ENCODE assay signal across 22 mouse cellular contexts in the genomic region with DNA sequence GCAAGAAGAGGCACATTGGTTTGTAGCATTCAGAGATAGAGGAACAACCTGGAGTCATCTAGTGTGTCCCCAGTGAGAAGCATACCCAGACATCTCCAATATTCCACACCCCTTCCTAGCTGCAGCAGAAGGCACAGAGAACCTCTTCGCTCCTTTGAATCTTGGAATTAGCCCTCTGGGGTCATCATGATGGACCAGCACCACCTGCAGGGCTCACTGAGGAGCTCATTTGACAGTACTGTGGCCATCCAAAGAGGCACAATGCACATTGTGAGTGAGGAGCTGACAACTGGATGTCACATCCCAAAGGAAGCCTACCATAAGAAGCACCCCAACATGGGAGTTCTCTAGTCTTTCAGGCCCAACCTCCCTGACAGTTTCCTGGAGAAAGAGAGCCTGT. TPM values are rescaled to one million over a fixed set of nuclear protein-coding genes. Genes with fewer than 3 reads are reported as not detected.
DNase-seq lines count a peak whose midpoint lies in the region; ATAC-seq and TF ChIP-seq lines count a peak whose summit lies in the region.
"Had no signal": no experiment of that assay in that cellular context is flagged by ENCODE, and none has a peak within 500 bp of the region (broad histone marks: within the 10 kb centered on the region; RNA-seq: fewer than 3 reads in every experiment).

No protein-coding gene starts in this region.

- ATAC-seq in heart, embryonic 11.5 days (replicated peaks; ENCODE audit: insufficient number of reproducible peaks, low FRiP score, low TSS enrichment), result no peak
- ATAC-seq in kidney, embryonic 14.5 days (ENCODE audit: low FRiP score, low TSS enrichment), result no peak
- peak; percentile 52; the same call in 1 of the 2 replicates for ATAC-seq in megakaryocyte progenitor cell, adult 5-6 weeks (replicated peaks; ENCODE audit: poor library complexity)
- ATAC-seq: activated CD4-positive, CD25-positive, alpha-beta regulatory T cell, adult 4 months; hindbrain, embryonic 16.5 days had no signal

- WGBS in heart, adult 2 months, result 79% methylated on average over 1 of the region's 1 CpGs
- WGBS in heart, embryonic 11.5 days (ENCODE audit: insufficient replicate concordance), result 75% methylated on average over 1 of the region's 1 CpGs
- 76% methylated on average over 1 of the region's 1 CpGs for whole genome bisulfite sequencing in kidney, embryonic 14.5 days
- 64% methylated on average over 1 of the region's 1 CpGs for WGBS in lung, adult 2 months

- H3K4me2 ChIP-seq in heart, embryonic 11.5 days, result no peak overlapping the region
- no peak overlapping the region for H3K4me2 ChIP-seq in kidney, embryonic 14.5 days (replicated peaks; ENCODE audit: low read depth, low read length)
- H3K4me2 ChIP-seq: forebrain, embryonic 12.5 days; limb, embryonic 13.5 days; lung, embryonic 15.5 days had no signal

- 0 out of 2 replicates have a peak, but pooled peaks cover 1% of the 10 kb centered on the region for H3K79me2 ChIP-seq in heart, adult 2 months (replicated peaks; ENCODE audit: control insufficient read depth, insufficient read depth, low read length)

- intact Hi-C loops in heart, adult 2 months (cut with DNase I), result loop anchor here (5.0 kb wide), 2 partner anchors 171 to 491 kb away; no protein-coding TSS in a partner anchor

- peak; percentile 48 for TF ChIP-seq CTCF in heart, adult 2 months (IDR thresholded peaks at IDR 0.05)
- peak; percentile 40; the same call in 1 of the 2 replicates for TF ChIP-seq CTCF in lung, adult 2 months (IDR thresholded peaks at IDR 0.05; ENCODE audit: insufficient read depth, low read length)

- no peak overlapping the region for H3K9ac ChIP-seq in heart, adult 2 months (ENCODE audit: low read depth, low read length)
- no peak overlapping the region for H3K9ac ChIP-seq in heart, embryonic 11.5 days (ENCODE audit: low read depth, low read length)
- no peak overlapping the region for H3K9ac ChIP-seq in kidney, embryonic 14.5 days (ENCODE audit: low read depth, low read length)
- H3K9ac ChIP-seq: forebrain, embryonic 12.5 days; limb, embryonic 13.5 days; lung, embryonic 15.5 days had no signal

- TF ChIP-seq POLR2A in heart, adult 2 months (IDR thresholded peaks at IDR 0.05; ENCODE audit: insufficient read depth, low read depth, low read length), result no peak
- no peak for TF ChIP-seq POLR2A in lung, adult 2 months (IDR thresholded peaks at IDR 0.05; ENCODE audit: borderline replicate concordance, extremely low read depth, low read depth, low read length)

- no peak overlapping the region for H3K27ac ChIP-seq in heart, adult 2 months
- no peak overlapping the region for H3K27ac ChIP-seq in heart, embryonic 11.5 days (ENCODE audit: low read depth, low read length)
- no peak overlapping the region for H3K27ac ChIP-seq in kidney, embryonic 14.5 days (ENCODE audit: low read depth, low read length)
- H3K27ac ChIP-seq: embryonic facial prominence, embryonic 10.5 days; forebrain, embryonic 12.5 days; limb, embryonic 13.5 days; lung, embryonic 15.5 days had no signal

- no peaks in the 10 kb centered on the region for H3K36me3 ChIP-seq in heart, adult 2 months (ENCODE audit: control insufficient read depth, insufficient read depth, low read length)
- no peaks in the 10 kb centered on the region for H3K36me3 ChIP-seq in heart, embryonic 11.5 days (ENCODE audit: control insufficient read depth, insufficient read depth, low read length)
- H3K36me3 ChIP-seq in kidney, embryonic 14.5 days (ENCODE audit: control insufficient read depth, insufficient read depth, low read length), result no peaks in the 10 kb centered on the region
- H3K36me3 ChIP-seq: embryonic facial prominence, embryonic 10.5 days; forebrain, embryonic 12.5 days; G1E; limb, embryonic 13.5 days; lung, embryonic 15.5 days had no signal

- no peaks in the 10 kb centered on the region for H3K4me1 ChIP-seq in heart, adult 2 months (ENCODE audit: control insufficient read depth, insufficient read depth, low read length)
- no peaks in the 10 kb centered on the region for H3K4me1 ChIP-seq in heart, embryonic 11.5 days (ENCODE audit: control insufficient read depth, insufficient read depth, low read length)
- H3K4me1 ChIP-seq in kidney, embryonic 14.5 days (ENCODE audit: control insufficient read depth, insufficient read depth, low read length), result no peaks in the 10 kb centered on the region
- H3K4me1 ChIP-seq in lung, adult 2 months (ENCODE audit: control insufficient read depth, insufficient read depth, low read length), result no peaks in the 10 kb centered on the region
- H3K4me1 ChIP-seq: embryonic facial prominence, embryonic 10.5 days; forebrain, embryonic 12.5 days; limb, embryonic 13.5 days; lung, embryonic 15.5 days had no signal

- H3K9me3 ChIP-seq in heart, embryonic 11.5 days (replicated peaks; ENCODE audit: control insufficient read depth, low read length), result no peaks in the 10 kb centered on the region
- no peaks in the 10 kb centered on the region for H3K9me3 ChIP-seq in kidney, embryonic 14.5 days (ENCODE audit: control insufficient read depth, low read length)
- H3K9me3 ChIP-seq: embryonic facial prominence, embryonic 10.5 days; forebrain, embryonic 12.5 days; G1E; limb, embryonic 13.5 days; lung, embryonic 15.5 days had no signal

- no peak for TF ChIP-seq EP300 in heart, adult 2 months (IDR thresholded peaks at IDR 0.05; ENCODE audit: insufficient read depth, low read depth, low read length)

- no peak overlapping the region for H3K4me3 ChIP-seq in heart, adult 2 months
- no peak overlapping the region for H3K4me3 ChIP-seq in heart, embryonic 11.5 days (ENCODE audit: low read depth, low read length)
- H3K4me3 ChIP-seq in kidney, embryonic 14.5 days (ENCODE audit: low read length), result no peak overlapping the region
- H3K4me3 ChIP-seq in lung, adult 2 months (replicated peaks; ENCODE audit: extremely low read depth, low read depth, low read length), result no peak overlapping the region
- H3K4me3 ChIP-seq: embryonic facial prominence, embryonic 10.5 days; forebrain, embryonic 12.5 days; limb, embryonic 13.5 days; lung, embryonic 15.5 days had no signal

- H3K27me3 ChIP-seq in heart, adult 2 months (ENCODE audit: control insufficient read depth, insufficient read depth, low read length), result no peaks in the 10 kb centered on the region
- H3K27me3 ChIP-seq in heart, embryonic 11.5 days (ENCODE audit: control insufficient read depth, insufficient read depth, low read length), result no peaks in the 10 kb centered on the region
- no peaks in the 10 kb centered on the region for H3K27me3 ChIP-seq in kidney, embryonic 14.5 days (ENCODE audit: control insufficient read depth, insufficient read depth, low read length)
- H3K27me3 ChIP-seq: forebrain, embryonic 12.5 days; limb, embryonic 13.5 days; lung, embryonic 15.5 days had no signal

- no peak for DNase-seq in heart, adult 2 months
- peak; percentile 21 for DNase-seq in kidney, postnatal 14 days
- no peak for DNase-seq in lung, adult 2 months
- no peak for DNase-seq in lung, postnatal 25 days (ENCODE audit: low spot score)
- DNase-seq in adrenal gland, adult 8-10 months, result no peak
- DNase-seq: adrenal gland, postnatal 36 days; cerebellum, adult 18-20 months; cerebellum, postnatal 36 days; heart, adult 11 months; right cerebral cortex, postnatal 25 days; thymus, adult 18-20 months; thymus, postnatal 4 days had no signal

RNA-seq across cellular contexts. Expression of a gene that starts 50.2 kb away (rescaled TPM):
- total RNA-seq in heart, adult 2 months (2021), result 1 to 10 TPM; 3.9 to 4.2 TPM
- polyA plus RNA-seq in heart, adult 2 months (2012; rRNA removed), result 0.78 and 2.5 TPM in 2 replicates
- polyA plus RNA-seq in heart, embryonic 11.5 days (2014; fragmentation: Nextera tagmentation; extraction: Ambion mirVana), result 7.2 and 9.6 TPM in 2 replicates
- polyA plus RNA-seq in kidney, embryonic 14.5 days (2014; fragmentation: Nextera tagmentation; extraction: Ambion mirVana), result 34.5 and 34.6 TPM in 2 replicates
- polyA plus RNA-seq in lung, adult 2 months (2012; rRNA removed), result 6.0 and 6.2 TPM in 2 replicates
- total RNA-seq in megakaryocyte progenitor cell, adult 5-6 weeks (2015), result 4.9 and 6.5 TPM in 2 replicates
- total RNA-seq in megakaryocyte progenitor cell, adult 5-6 weeks (2017), result 3.3 and 5.2 TPM in 2 replicates
- total RNA-seq in adrenal gland, adult 8-10 months (2022), result 100 to 1,000 TPM in 3 of 4 experiments, 10 to 100 TPM in 1; 95.6 to 151 (median 117) TPM
- polyA plus RNA-seq: activated CD4-positive, CD25-positive, alpha-beta regulatory T cell, adult 4 months; G1E had no signal
